Mouse (Mus musculus) embryonic facial prominence, embryonic 14.5 days (tissue): ENCODE data around the gene Stk11. TPM values are rescaled to one million over a fixed set of nuclear protein-coding genes. Genes with fewer than 3 reads are reported as not detected.

Source experiments
- ATAC-seq: fragments of 200-750 bp; cut with Nextera tagmentation; 2 replicates; pipeline ENCODE4 v1.8.0; 2017; ENCODE audit warnings: low read depth, moderate number of reproducible peaks, moderate TSS enrichment
- DNase-seq: peaks from one replicate; pipeline ENCODE4 v3.0.0-alpha.2; 2015; ENCODE audit warnings: low spot score
- H3K27ac ChIP-seq: fragments of 300-500 bp; sonication (generic); replicated peaks from 2 replicates; pipeline ENCODE4 v1.5.1; 2014; ENCODE audit warnings: low read depth, mild to moderate bottlenecking, low read length, moderate library complexity
- H3K27me3 ChIP-seq: fragments of 300-500 bp; sonication (generic); replicated peaks from 2 replicates; pipeline ENCODE4 v1.6.1; 2014; ENCODE audit warnings: low read length; ENCODE audit not compliant: control insufficient read depth, insufficient read depth
- H3K36me3 ChIP-seq: fragments of 300-500 bp; sonication (generic); 2 replicates; pipeline ENCODE4 v1.6.1; 2014; ENCODE audit warnings: low read length, mixed read lengths; ENCODE audit not compliant: control insufficient read depth, insufficient read depth
- H3K4me1 ChIP-seq: fragments of 300-500 bp; sonication (generic); 2 replicates; pipeline ENCODE4 v1.6.1; 2014; ENCODE audit warnings: antibody characterized with exemption, low read length; ENCODE audit not compliant: control insufficient read depth, insufficient read depth
- H3K4me2 ChIP-seq: fragments of 300-500 bp; sonication (generic); 2 replicates; pipeline ENCODE4 v1.6.1; 2014; ENCODE audit warnings: low read depth, mild to moderate bottlenecking, low read length, moderate library complexity, mixed read lengths
- H3K4me3 ChIP-seq: fragments of 300-500 bp; sonication (generic); 2 replicates; pipeline ENCODE4 v1.5.1; 2014; ENCODE audit warnings: low read depth, mild to moderate bottlenecking, low read length
- H3K9ac ChIP-seq: fragments of 300-500 bp; sonication (generic); 2 replicates; pipeline ENCODE4 v1.6.1; 2014; ENCODE audit warnings: low read depth, mild to moderate bottlenecking, low read length, moderate library complexity, mixed read lengths
- H3K9me3 ChIP-seq: fragments of 300-500 bp; sonication (generic); 2 replicates; pipeline ENCODE4 v1.6.1; 2016; ENCODE audit warnings: low read length; ENCODE audit not compliant: control insufficient read depth
- WGBS: fragments of 180-500 bp; shearing (Covaris S2); extraction: QIAGEN DNeasy Blood & Tissue Kit; methylation state at CpG from one replicate; pipeline ENCODE4 v1.1.7; 2014; 5-methylcytosine and 5-hydroxymethylcytosine counted together
- polyA plus RNA-seq: library from polyadenylated mRNA; unstranded; fragments of >200 nt; fragmentation: Nextera tagmentation; extraction: Ambion mirVana; gene quantifications from 2 replicates; pipeline ENCODE4 v1.2.1, GENCODE M21; 2014

Gene Stk11
- polyA plus RNA-seq, 1 experiment from 2014 or later = 32.6 TPM

GRCm38 (mm10) chr10:80116563-80116926, 942 bp downstream of the Stk11 start:
- WGBS = under 1% methylated on average over 26 of the region's 27 CpGs
- DNase-seq (no peak), ATAC-seq (no peak)
- Histone ChIP-seq H3K4me1 (peaks cover 15% of the 10 kb centered on the region), H3K4me2 (peak overlapping the region; percentile 90), H3K4me3 (peak overlapping the region; percentile 99), H3K27ac (no peak overlapping the region), H3K9me3 (no peaks in the 10 kb centered on the region), H3K36me3 (peaks cover 30% of the 10 kb centered on the region), H3K9ac (peak overlapping the region; percentile 95), H3K27me3 (no peaks in the 10 kb centered on the region)

- WGBS = 2% methylated on average over 27 of the region's 30 CpGs
- no peak for DNase-seq
Observed at GRCm38 (mm10) chr10:80116927-80117691, 1.5 kb downstream of the Stk11 start.

GRCm38 (mm10) chr10:80117736-80118135, 2.1 kb downstream of the Stk11 start:
- Histone ChIP-seq H3K4me2 (peak overlapping the region; percentile 90), H3K4me1 (peaks cover 15% of the 10 kb centered on the region), H3K36me3 (peaks cover 37% of the 10 kb centered on the region), H3K9ac (peak overlapping the region; percentile 95), H3K27ac (peak overlapping the region; percentile 28), H3K9me3 (no peaks in the 10 kb centered on the region), H3K27me3 (no peaks in the 10 kb centered on the region), H3K4me3 (peak overlapping the region; percentile 99)
- DNase-seq (no peak), ATAC-seq (no peak)
- WGBS = 58% methylated on average over 1 of the region's 1 CpGs

More at GRCm38 (mm10) chr10:80116927-80117691, 1.5 kb downstream of the Stk11 start:
- peaks cover 15% of the 10 kb centered on the region for H3K4me1 ChIP-seq
- H3K9ac ChIP-seq = peak overlapping the region; percentile 95
- no peaks in the 10 kb centered on the region for H3K27me3 ChIP-seq
- peak overlapping the region; percentile 90 for H3K4me2 ChIP-seq
- H3K36me3 ChIP-seq = peaks cover 35% of the 10 kb centered on the region
- no peak for ATAC-seq
- no peaks in the 10 kb centered on the region for H3K9me3 ChIP-seq
- H3K4me3 ChIP-seq = peak overlapping the region; percentile 99
- peak overlapping the region; percentile 28; the same call in 1 of the 2 replicates for H3K27ac ChIP-seq

- peak overlapping the region; percentile 95 for H3K9ac ChIP-seq
- peak overlapping the region; percentile 28; the same call in 1 of the 2 replicates for H3K27ac ChIP-seq
Observed at GRCm38 (mm10) chr10:80118552-80118951, 2.9 kb downstream of the Stk11 start.

GRCm38 (mm10) chr10:80120146-80120545, 4.5 kb downstream of the Stk11 start:
- H3K27ac ChIP-seq = no peak overlapping the region
- no peak overlapping the region for H3K9ac ChIP-seq
- peaks cover 54% of the 10 kb centered on the region for H3K36me3 ChIP-seq

More at GRCm38 (mm10) chr10:80118552-80118951, 2.9 kb downstream of the Stk11 start:
- Histone ChIP-seq H3K4me1 (peaks cover 15% of the 10 kb centered on the region), H3K27me3 (no peaks in the 10 kb centered on the region), H3K4me2 (peak overlapping the region; percentile 90), H3K4me3 (peak overlapping the region; percentile 99), H3K36me3 (peaks cover 38% of the 10 kb centered on the region), H3K9me3 (no peaks in the 10 kb centered on the region)
- 60% methylated on average over 6 of the region's 6 CpGs for WGBS
- no peak for DNase-seq
- ATAC-seq = no peak

GRCm38 (mm10) chr10:80121639-80122038, 6.0 kb downstream of the Stk11 start:
- Histone ChIP-seq H3K27ac (no peak overlapping the region), H3K27me3 (no peaks in the 10 kb centered on the region), H3K4me2 (no peak overlapping the region), H3K4me1 (peaks cover 15% of the 10 kb centered on the region), H3K9ac (no peak overlapping the region), H3K36me3 (peaks cover 68% of the 10 kb centered on the region), H3K9me3 (no peaks in the 10 kb centered on the region), H3K4me3 (no peak overlapping the region)
- ATAC-seq = no peak
- 90% methylated on average over 2 of the region's 2 CpGs for WGBS
- no peak for DNase-seq

More at GRCm38 (mm10) chr10:80120146-80120545, 4.5 kb downstream of the Stk11 start:
- Histone ChIP-seq H3K27me3 (no peaks in the 10 kb centered on the region), H3K9me3 (no peaks in the 10 kb centered on the region), H3K4me1 (peaks cover 15% of the 10 kb centered on the region), H3K4me3 (no peak overlapping the region), H3K4me2 (no peak overlapping the region)
- ATAC-seq (no peak), DNase-seq (no peak)
- 79% methylated on average over 2 of the region's 2 CpGs for WGBS

- DNase-seq (no peak), ATAC-seq (no peak)
- no peak overlapping the region for H3K9ac ChIP-seq
- no peak overlapping the region for H3K4me2 ChIP-seq
- peaks cover 84% of the 10 kb centered on the region for H3K36me3 ChIP-seq
- WGBS = 95% methylated on average over 9 of the region's 9 CpGs
- no peak overlapping the region for H3K27ac ChIP-seq
- H3K9me3 ChIP-seq = no peaks in the 10 kb centered on the region
- no peaks in the 10 kb centered on the region for H3K4me1 ChIP-seq
- H3K4me3 ChIP-seq = no peak overlapping the region
- no peaks in the 10 kb centered on the region for H3K27me3 ChIP-seq
Observed at GRCm38 (mm10) chr10:80123932-80124562, 8.4 kb downstream of the Stk11 start.

- no peak for DNase-seq
- Histone ChIP-seq H3K9ac (no peak overlapping the region), H3K4me1 (no peaks in the 10 kb centered on the region), H3K9me3 (no peaks in the 10 kb centered on the region), H3K27me3 (no peaks in the 10 kb centered on the region), H3K36me3 (peaks cover 92% of the 10 kb centered on the region), H3K27ac (no peak overlapping the region), H3K4me3 (no peak overlapping the region), H3K4me2 (no peak overlapping the region)
- no peak for ATAC-seq
- WGBS = 94% methylated on average over 8 of the region's 8 CpGs
Observed at GRCm38 (mm10) chr10:80127920-80128319, 12.3 kb downstream of the Stk11 start.
